Mouse (Mus musculus): ENCODE results near the gene Kcnk18.

DNA sequence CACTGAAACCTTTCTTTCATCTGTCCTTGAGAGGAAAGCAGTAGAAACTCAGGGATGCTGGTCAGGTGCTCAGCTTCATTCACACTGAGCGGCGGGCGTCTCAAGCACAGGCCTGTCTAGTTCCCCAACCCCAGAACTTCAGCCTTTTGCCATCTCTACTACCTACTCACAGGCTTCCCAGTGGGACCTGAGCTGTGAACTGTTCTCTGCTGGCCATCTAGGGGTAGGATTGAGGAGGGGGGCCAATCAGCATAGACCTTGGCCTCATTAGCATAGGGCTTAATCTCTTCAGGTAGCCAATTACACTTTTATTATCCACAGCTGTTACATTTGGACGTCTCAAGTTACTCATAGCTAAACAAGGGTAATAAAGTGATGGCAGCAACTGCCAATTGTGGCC, 30.0 kb upstream of the Kcnk18 start:
- TF ChIP-seq POLR2A (IDR thresholded peaks at IDR 0.05; ENCODE audit: low read depth, low read length) (no peak), CTCF (IDR thresholded peaks at IDR 0.05; ENCODE audit: borderline replicate concordance, insufficient read depth, low read length) (no peak)
